Mouse (Mus musculus): ENCODE results near the gene Sestd1. TPM values are rescaled to one million over a fixed set of nuclear protein-coding genes. Genes with fewer than 3 reads are reported as not detected.
A peak's percentile ranks its signal among the peaks of the same experiment; 100 is the strongest.

Sestd1 gene
- polyA plus RNA-seq, 1 experiment = 7.8 TPM

DNA sequence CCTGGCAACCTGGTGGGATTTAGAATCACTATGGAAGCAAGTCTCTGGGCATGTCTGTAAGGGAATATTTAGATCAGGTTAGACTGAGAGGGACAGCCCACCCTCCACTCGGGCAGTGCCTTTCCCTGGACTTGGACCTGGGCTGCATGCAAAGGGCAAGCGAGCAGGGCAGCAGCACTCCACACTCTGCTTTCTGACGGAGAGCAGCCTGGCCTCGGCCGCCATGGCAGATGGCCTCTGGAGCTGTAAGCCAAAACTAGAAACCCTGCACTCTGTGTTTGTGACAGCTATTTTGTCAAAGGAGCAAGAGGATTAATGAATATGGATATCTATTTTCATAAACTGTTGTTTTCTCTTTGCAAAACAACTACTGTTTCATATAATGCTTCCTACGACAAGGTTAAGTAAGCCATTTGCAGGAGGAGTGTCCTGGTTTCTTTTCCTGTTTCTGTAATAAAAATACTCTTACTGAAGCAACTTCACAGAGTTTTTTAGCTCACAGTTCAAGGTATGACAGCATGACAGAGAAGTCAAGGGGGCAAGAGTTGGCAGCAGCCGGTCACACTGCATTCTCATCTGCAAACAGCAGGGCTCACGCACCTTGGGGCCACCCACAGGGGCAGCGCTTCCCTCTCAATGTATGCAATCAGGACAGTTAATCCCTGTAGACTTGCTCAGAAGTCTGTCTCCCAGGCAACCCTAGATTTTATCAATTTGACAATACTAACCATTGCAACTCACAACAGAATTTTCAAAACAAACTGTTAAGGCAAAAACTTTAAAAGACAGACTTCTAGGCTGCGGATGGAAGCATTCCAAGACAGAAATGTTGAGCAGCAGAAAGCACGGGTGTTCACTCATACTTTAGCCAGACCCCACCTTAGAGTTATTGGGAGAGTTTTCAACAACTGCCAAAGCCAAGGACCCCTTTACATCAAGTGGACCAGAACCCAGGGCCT is 16.6 kb downstream of the Sestd1 start:
- no peaks in the 10 kb centered on the region for H3K27me3 ChIP-seq (ENCODE audit: control insufficient read depth, insufficient read depth, low read length)
- peaks cover 2% of the 10 kb centered on the region for H3K36me3 ChIP-seq (ENCODE audit: control insufficient read depth, insufficient read depth, low read length)
- H3K4me3 ChIP-seq (ENCODE audit: low read depth, low read length) = no peak overlapping the region
- 60% methylated on average over 11 of the region's 11 CpGs for WGBS
- TF ChIP-seq CTCF (IDR thresholded peaks at IDR 0.05; ENCODE audit: extremely low read depth, insufficient read length, insufficient replicate concordance, low read depth, low read length) = no peak
- TF ChIP-seq POLR2A (IDR thresholded peaks at IDR 0.05; ENCODE audit: low read depth, low read length) = no peak
- H3K27ac ChIP-seq (ENCODE audit: insufficient read depth, low read depth, low read length) = no peak overlapping the region
- peaks cover 29% of the 10 kb centered on the region for H3K4me1 ChIP-seq (ENCODE audit: control insufficient read depth, insufficient read depth, insufficient read length, low read length)

DNA sequence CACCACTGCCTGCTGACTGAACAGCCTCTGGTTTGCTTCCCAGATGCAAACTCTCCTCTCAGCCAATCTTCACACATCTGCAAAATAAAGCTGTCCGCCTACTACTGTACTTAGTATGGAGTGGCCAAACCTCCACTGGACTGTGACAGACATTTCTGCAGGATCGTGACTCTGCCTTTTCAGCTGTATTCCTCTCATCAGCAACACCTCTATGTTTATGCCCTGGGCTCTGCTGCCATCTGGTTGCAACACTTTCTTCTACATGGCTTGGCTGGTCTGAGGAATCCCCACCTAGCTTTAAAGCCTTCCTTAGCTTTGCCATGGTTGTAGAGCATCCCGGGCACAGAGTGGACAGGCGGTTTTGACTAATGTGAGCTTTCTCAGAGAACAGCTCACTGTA is 20.3 kb downstream of the Sestd1 start:
- WGBS = 90% methylated on average over 4 of the region's 4 CpGs
- H3K4me1 ChIP-seq (ENCODE audit: control insufficient read depth, insufficient read depth, insufficient read length, low read length) = peaks cover 8% of the 10 kb centered on the region
- H3K27me3 ChIP-seq (ENCODE audit: control insufficient read depth, insufficient read depth, low read length) = no peaks in the 10 kb centered on the region
- H3K36me3 ChIP-seq (ENCODE audit: control insufficient read depth, insufficient read depth, low read length) = peaks cover 6% of the 10 kb centered on the region
- H3K4me3 ChIP-seq (ENCODE audit: low read depth, low read length) = no peak overlapping the region
- no peak overlapping the region for H3K27ac ChIP-seq (ENCODE audit: insufficient read depth, low read depth, low read length)
- TF ChIP-seq CTCF (IDR thresholded peaks at IDR 0.05; ENCODE audit: extremely low read depth, insufficient read length, insufficient replicate concordance, low read depth, low read length) = no peak

DNA sequence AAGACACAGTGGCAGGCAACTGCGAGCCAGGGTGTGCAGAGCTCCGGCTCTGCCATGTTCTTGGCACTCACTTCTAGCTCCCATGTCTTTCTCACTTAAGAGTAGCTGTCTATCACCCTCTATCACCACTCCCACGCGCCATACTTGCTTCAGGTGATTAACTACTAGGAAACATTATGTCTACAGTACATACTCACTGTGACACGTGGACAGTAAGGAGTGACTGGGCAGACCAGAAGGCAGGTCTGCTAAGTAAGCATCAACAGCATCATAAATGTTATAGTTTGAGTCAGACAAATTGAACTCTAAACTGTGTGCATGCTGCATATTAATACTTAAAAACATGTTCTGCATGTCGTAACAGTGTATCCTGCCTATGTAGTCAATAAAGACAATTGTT is 27.2 kb downstream of the Sestd1 start:
- WGBS = 74% methylated on average over 6 of the region's 6 CpGs
- Histone ChIP-seq H3K4me1 (ENCODE audit: control insufficient read depth, insufficient read depth, insufficient read length, low read length) (no peaks in the 10 kb centered on the region), H3K36me3 (ENCODE audit: control insufficient read depth, insufficient read depth, low read length) (peaks cover 6% of the 10 kb centered on the region; the same call in 1 of the 2 replicates), H3K27ac (ENCODE audit: insufficient read depth, low read depth, low read length) (no peak overlapping the region), H3K4me3 (ENCODE audit: low read depth, low read length) (no peak overlapping the region), H3K27me3 (ENCODE audit: control insufficient read depth, insufficient read depth, low read length) (no peaks in the 10 kb centered on the region)
- TF ChIP-seq CTCF (IDR thresholded peaks at IDR 0.05; ENCODE audit: extremely low read depth, insufficient read length, insufficient replicate concordance, low read depth, low read length) = no peak
- no peak for TF ChIP-seq POLR2A (IDR thresholded peaks at IDR 0.05; ENCODE audit: low read depth, low read length)

GRCm38 (mm10) chr2:77251736-77252135 is 28.7 kb downstream of the Sestd1 start:
- H3K36me3 ChIP-seq (ENCODE audit: control insufficient read depth, insufficient read depth, low read length) = peaks cover 6% of the 10 kb centered on the region
- no peaks in the 10 kb centered on the region for H3K4me1 ChIP-seq (ENCODE audit: control insufficient read depth, insufficient read depth, insufficient read length, low read length)
- TF ChIP-seq CTCF (IDR thresholded peaks at IDR 0.05; ENCODE audit: extremely low read depth, insufficient read length, insufficient replicate concordance, low read depth, low read length) = no peak
- TF ChIP-seq POLR2A (IDR thresholded peaks at IDR 0.05; ENCODE audit: low read depth, low read length) = no peak
- no peaks in the 10 kb centered on the region for H3K27me3 ChIP-seq (ENCODE audit: control insufficient read depth, insufficient read depth, low read length)
- H3K4me3 ChIP-seq (ENCODE audit: low read depth, low read length) = no peak overlapping the region
- H3K27ac ChIP-seq (ENCODE audit: insufficient read depth, low read depth, low read length) = no peak overlapping the region
- WGBS = 84% methylated on average over 6 of the region's 6 CpGs

DNA sequence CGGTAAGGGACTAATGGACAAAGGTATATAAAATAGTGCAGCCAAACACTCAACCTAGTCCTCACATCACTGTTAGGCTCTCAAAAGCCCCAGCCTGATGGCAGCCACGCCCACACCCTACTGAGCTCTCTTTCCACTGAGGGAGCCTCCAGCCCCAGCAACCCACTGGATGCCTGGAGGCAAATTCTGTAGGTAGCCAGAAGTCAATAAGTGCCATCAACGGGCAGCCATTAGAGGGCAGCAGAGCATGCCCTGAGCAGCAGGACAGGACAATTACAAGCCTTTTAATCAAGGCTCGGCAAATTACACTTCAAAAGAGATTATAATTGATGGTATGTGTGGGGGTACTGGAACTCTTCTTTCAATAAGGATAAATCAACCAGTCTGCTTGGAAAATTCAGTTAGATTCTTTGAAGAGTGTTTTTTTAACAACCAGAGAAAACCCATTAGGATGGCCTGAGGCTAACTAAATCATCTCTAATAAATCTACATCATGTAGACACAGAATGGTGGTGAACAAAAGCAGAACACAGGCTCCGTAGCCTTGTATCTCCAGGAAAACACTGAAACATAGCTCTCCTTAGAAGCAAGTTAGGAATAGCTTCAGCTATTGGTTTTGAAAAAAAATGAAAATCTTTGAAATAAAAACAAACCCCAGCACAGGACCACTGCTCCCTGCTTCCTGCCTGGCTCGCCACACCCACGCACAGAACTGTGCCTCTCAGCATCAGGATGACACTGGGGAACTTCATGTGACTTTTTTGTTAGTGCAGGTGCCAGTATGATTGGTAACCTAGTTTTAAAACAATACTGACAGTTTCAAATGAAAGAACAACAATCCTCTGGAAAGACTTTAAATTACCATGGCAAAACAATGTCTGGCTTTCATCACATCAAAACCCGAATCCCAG is 30.4 kb downstream of the Sestd1 start:
- TF ChIP-seq POLR2A (IDR thresholded peaks at IDR 0.05; ENCODE audit: low read depth, low read length) (no peak), CTCF (IDR thresholded peaks at IDR 0.05; ENCODE audit: extremely low read depth, insufficient read length, insufficient replicate concordance, low read depth, low read length) (peak; percentile 91; the same call in 1 of the 2 replicates)
- 48% methylated on average over 8 of the region's 8 CpGs for WGBS
- Histone ChIP-seq H3K36me3 (ENCODE audit: control insufficient read depth, insufficient read depth, low read length) (peaks cover 2% of the 10 kb centered on the region), H3K27ac (ENCODE audit: insufficient read depth, low read depth, low read length) (no peak overlapping the region), H3K4me1 (ENCODE audit: control insufficient read depth, insufficient read depth, insufficient read length, low read length) (no peaks in the 10 kb centered on the region), H3K27me3 (ENCODE audit: control insufficient read depth, insufficient read depth, low read length) (no peaks in the 10 kb centered on the region), H3K4me3 (ENCODE audit: low read depth, low read length) (no peak overlapping the region)

GRCm38 (mm10) chr2:77248416-77248815 is 32.0 kb downstream of the Sestd1 start:
- no peaks in the 10 kb centered on the region for H3K4me1 ChIP-seq (ENCODE audit: control insufficient read depth, insufficient read depth, insufficient read length, low read length)
- TF ChIP-seq CTCF (IDR thresholded peaks at IDR 0.05; ENCODE audit: extremely low read depth, insufficient read length, insufficient replicate concordance, low read depth, low read length) = no peak
- no peak for TF ChIP-seq POLR2A (IDR thresholded peaks at IDR 0.05; ENCODE audit: low read depth, low read length)
- H3K27ac ChIP-seq (ENCODE audit: insufficient read depth, low read depth, low read length) = no peak overlapping the region
- peaks cover 10% of the 10 kb centered on the region for H3K36me3 ChIP-seq (ENCODE audit: control insufficient read depth, insufficient read depth, low read length)
- H3K27me3 ChIP-seq (ENCODE audit: control insufficient read depth, insufficient read depth, low read length) = no peaks in the 10 kb centered on the region
- WGBS = 65% methylated on average over 1 of the region's 1 CpGs
- no peak overlapping the region for H3K4me3 ChIP-seq (ENCODE audit: low read depth, low read length)
